Mouse (Mus musculus) 416B (cell line): ENCODE measurements at regions not wholly inside any gene's neighbourhood (a gene's known extent, or its start where the extent isn't known, plus 50 kb on each side); places are given as distances from the start of the nearest gene placed in this dataset.

Experiments
- DNase-seq: peaks from one replicate; pipeline ENCODE4 v3.0.0; 2011; ENCODE audit warnings: low read depth

DNA sequence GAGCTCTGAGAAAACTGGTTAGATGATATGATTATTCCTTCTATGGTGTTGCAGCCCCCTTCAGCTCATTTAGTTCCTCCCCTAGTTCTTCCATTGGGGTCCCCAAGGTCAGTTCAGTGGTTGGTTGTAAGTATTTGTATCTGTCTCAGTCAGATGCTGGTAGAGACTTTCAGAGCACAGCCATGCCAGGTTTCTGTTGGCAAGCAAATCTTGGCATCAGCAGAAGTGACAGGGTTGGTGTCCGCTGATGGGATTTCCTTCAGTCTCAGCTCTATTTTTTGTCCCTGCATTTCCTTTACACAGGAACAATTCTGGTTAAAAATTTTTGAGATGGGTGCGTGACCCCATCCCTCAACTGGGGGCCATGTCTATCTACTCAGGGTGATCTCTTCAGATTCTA is 55.3 kb upstream of the Spaca1 start:
- DNase-seq = no peak

DNA sequence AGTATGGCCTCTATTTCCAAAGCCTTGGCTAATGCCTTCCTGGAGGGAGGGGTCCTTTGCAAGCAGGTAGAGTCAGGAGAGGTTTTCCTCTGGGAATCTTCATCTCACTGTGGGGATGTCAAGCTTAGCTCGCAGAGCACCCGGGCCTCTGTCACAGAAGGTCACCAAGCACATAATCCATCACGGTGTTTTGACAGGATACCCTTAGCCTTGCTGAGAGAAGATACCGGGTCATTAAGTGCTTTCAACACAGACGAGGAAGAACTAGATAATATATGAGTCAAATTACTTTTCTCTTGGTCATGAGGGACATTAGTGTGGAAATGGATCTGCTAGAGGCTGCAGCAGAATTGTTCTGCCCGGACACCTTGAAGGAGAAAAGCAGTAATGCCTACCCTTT is 64.3 kb upstream of the Spaca1 start:
- DNase-seq = no peak

DNA sequence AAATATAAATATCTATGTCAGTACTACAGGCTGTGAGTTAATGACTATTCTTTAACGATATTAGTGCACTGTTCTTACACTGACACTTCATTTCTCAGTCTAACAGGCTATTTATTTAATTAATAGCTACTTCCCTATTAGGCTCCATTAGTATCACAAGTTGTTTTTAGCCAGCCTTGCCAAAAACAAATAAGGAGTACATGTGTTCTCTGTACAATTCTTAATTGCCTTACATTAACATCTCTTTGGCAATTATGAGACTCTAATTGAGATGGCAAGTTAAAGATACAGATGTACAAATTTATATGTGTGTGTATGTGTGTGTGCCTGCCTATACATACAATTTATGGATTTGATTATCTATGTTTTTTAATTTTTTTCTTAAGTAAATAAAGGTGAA is 67.1 kb upstream of the Spaca1 start:
- no peak for DNase-seq

DNA sequence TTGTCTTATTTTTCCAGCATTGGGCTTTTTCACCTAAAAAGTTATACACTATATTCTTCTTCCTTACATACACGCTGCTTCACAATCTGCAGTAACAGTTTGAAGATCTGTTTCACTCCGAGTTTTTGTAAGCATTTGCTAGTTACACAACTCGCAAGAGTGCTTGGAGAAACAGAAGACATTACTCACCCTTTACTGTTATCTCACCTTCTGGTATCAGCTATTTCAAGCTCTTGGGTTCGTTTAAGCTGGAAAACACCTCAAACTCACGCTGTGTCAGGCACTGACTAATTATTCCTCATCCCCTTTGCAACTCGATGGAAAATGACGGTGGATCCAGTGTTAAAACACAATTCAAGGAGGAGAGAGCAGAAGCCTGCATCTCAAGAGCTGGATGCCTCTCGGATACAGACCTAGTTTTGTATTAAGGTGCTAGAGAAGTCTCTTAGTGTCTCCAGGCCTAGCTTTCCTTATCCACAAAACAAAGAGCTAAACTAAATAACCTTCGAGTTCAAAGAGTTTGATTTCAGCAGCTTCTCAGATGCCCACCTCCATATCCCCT is 73.0 kb upstream of the Spaca1 start:
- no peak for DNase-seq

DNA sequence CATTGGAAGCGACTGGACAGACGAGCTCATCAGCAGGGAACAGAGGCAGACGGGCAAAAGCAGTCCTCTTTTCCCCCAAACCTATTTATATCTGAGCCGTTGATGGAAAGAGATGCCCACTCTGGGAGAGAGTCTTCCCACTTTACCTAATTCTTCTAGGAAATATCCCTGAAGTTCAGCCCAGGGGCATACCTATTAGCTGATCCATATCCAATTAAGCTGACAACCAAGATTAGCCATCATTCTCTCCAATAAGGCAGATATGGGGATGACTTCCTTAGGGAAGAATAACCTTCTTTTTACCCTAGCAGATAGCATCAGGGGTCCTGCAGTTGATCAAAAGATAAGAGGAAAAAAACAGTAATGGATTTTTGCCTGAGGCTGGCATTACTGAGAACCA is 78.2 kb upstream of the Spaca1 start:
- DNase-seq = no peak

DNA sequence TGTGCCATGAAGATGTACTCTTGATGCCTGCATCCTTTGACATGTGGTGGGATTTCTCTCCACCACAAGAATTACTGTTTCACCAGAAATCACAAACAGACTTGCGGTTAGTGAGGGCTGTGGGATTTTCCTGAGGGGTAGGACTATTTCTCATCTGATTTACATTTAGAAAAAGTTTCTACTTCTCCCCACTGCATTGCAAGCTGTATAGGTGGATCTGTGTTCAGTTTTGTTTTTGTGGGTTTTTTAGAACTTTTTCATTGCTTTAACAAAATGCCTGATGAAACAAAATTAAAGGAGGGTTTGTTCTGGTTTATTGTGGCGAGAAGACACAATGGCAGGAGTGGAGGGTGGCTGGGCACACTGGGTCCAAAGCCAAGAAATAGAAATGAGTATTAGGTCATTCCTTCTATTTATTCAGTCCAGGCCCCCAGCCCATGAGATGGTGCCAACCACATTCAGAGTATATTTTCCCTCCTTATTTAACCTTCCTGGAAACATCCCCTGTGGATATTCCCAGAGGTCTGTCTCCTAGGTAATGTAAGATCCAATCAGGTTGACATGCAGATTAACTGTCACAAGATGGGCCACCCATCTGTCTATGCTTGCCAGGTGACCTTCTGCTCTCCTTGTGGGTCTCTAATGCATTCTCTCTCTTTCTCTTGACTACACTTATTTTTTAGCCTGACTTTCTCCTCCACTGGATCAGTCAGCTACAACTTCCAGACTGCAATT is 96.3 kb upstream of the Spaca1 start:
- DNase-seq = no peak

DNA sequence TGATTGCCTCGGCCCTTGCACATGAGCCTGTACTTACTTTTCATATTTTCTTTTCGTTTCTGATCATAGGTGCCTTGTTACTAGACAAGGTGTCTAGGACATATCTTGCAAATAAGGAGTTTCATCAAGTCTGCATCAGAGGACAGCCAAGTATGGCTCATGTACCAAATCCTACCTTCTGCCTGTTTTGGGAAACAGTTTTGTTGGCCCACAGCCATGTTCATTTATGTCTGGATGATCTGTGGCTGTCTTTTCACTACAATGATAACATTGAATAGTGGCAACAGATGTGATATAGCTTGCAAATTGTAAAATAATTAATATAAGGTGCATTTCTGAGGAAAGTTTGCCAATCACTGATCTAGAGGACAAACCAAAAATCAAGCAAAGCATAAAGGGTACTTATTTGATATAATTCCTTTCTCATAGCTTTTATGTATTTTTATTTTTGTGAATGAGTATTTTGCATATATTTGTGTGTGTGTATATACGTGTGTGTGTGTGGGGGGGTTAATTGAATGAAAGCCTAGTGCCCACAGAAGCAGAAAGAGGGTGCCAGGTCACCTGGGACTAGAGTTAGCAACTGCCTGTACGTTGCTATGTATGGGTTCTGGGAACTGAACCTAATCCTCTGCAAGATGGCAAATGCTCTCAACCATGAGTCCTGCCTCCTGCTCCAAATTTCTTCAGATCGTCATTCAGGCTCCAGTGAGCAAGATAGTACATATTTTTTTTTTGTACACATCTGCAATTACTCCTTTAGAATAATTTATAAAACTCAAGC is 99.2 kb upstream of the Spaca1 start:
- DNase-seq = no peak

DNA sequence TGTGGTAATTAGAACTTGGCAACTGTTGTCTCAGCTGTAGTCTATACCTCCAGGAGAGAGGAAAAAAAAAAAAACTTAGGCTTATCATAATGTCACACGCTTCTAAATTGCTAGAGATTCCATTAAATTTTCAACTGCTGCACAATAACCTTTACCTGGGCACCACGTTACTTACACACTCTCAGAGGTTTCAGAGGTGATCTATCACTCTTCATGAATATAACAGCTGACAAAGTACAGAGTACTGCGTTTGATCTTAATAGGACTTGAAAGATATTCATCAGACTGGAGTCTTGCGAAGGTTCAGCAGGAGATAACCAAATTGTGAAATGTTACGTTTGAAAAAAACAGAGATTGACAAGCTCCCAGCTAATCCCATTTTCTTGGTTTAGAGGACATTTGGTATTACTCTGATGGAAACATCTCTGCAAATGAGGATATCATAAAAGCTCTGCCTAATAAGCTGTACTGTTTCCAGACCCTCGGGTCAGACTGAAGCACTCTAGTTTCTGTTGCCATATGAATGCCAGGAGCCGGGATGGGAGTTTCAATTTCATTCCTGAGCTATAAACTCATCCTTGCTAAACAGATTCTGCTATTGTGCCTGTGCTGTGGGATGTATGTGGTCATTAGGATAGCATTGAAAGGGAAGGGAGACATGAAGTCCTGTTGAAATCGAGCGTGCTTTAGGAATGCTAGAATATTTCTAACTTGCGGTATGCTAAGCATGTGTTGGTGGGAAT is 101.8 kb upstream of the Spaca1 start:
- DNase-seq = no peak

DNA sequence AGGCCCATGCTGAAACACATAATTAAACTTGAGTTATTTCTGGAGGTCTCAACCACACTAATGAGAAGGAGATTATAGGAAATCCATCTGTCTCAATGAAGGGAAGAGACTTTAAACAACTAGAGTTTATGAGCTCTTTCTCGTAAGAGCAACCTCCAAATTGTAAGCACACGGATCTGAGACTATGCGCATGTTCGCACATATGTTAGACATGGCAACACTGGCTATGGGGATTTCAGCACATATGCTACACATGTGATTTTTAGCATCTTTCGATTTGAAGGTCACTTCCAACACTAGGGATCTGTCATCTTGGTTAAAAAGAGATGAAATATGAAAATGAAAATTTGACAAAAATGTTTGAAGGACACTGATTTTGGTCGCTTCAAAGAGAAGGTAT is 105.5 kb upstream of the Spaca1 start:
- no peak for DNase-seq

DNA sequence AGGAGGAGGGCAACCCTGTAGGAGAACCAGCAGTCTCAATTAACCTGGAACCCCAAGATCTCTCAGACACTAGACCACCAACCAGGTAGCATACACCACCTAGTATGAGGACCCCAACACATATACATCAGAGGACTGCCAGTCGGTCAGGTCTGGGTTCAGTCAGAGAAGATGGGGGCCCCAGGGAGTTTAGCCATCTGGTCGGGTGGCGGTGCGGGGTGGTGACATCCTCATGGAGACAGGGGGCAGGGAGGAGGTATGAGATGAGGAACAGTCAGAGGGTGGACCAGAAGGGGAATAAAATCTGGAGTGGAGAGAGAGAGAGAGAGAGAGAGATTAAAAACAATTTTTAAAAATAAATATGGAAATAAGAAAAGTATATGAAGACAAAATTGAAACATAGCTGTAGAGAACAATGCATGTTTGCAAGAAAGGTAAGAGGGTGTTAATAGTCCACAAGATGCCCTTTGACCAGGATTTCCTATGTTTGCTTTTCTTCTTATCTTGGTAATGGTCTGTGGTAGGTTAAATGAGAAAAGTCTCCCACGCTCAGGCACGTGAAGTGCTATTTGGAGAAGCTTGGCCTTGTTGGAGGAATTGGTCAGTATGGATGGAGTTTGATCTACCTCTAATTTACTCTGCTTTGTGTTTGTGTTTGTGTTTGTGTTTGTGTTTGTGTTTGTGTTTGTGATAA is 108.0 kb upstream of the Spaca1 start:
- DNase-seq = no peak

DNA sequence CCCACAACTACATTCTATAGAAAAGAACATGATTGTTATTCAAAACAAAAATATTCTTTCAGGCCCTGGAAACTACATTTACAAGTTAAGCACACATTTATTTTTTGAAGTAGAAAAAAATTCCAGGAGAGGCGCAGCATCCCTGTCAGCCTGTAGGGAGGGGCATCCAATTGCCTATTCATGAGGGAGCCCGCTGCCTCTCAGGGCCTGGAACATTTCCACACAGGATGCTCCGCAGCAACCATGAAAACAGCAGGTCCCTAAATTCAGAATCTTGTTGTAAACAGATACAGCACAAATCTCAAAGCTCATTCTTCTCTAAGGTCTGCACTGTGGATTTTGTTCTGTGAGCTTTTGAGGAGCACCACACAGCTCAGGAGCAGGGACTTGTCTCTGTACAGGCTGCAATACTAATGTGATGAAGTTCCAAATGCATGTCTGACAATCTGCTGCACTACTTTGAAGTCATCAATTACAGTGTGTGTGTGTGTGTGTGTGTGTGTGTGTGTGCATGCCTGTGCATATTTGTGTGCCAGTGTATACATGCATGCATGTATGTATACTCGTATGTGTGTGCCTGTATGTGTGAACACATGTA is 121.4 kb upstream of the Spaca1 start:
- DNase-seq = no peak

DNA sequence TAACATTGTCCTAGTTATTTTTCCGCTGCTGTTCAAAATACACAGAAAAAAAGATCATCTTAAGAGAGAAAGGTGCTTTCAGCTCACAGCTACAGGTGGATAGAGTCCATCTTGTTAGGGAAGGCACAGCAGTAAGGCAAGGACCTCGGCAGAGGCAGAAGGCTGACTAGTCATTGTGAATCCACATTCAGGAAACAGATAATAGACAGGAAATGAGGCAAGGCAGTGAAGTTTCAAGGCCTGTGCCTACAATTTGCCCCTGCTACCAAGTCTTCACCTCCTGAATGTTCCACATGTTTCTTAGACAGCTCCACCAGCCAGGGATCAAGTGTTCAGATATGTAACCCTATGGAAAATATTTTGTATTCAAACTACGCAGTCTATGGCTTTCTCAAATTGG is 122.0 kb upstream of the Spaca1 start:
- DNase-seq = peak; percentile 65

DNA sequence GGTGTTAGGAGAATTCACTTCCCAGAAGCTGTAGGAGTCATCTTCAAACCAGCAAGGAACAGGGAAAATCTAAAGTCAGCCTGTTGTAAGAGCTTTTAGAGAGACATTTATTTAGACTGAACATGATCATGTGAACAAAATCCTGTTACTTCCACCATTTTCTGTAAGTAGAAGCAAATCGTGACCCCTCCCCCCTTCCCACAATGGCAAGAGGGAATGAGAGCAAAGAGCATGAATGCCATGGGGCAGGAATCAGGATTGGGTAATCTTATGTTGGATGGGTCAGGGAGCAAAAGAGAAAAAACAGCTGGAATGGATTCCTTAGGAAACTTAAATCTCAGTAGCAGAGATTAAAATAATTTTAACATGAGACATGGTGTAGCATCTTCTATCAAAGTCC is 127.4 kb upstream of the Spaca1 start:
- no peak for DNase-seq

DNA sequence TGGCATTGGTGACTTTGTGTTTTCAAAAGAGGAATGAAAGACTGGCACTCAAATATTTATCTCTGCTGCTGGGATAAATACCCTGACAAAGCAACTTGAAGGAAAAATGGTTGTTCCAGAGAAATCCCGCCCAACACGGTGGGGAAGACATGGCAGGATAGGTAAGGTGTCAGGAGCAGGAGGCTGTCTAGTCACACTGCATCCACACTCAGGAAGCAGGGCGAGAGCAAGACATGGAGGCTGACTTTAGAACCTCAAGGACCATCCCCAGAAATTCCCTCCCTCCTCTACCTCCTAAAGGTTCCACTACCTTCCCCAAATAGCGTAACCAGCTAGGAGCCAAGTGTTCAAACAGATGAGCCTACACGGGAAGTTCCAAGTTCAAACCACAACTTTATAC is 136.5 kb upstream of the Spaca1 start:
- DNase-seq = no peak

DNA sequence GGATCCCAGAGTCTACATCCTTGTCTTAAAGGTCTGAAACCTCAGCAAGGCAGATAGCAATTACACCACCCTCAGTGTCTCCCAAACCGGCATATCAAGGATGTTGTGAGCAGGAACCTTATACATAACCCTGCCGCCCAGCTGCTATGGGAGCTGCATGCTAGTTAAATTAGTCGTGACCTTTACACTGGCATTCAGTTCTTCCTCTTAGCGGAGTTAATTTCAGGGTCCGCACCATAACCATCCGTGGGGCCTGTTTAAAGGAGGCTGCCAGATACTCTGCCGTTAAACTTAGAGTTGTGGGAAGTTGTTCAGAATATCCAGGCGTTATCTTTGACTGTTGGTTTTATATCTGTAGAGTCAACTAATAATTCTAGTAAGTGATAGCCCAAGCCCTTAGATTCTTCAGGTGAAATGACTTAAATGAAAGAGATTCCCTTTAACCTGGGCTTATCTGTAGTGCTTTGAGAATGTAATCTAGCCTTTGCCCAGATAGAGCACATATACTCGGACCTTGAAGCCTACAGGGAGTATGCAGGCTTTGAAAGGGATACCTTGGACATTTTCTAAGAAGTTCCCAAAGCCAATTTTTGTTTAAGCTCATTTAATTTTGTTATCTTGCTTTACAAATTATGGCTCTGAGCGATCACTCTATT is 153.3 kb upstream of the Spaca1 start:
- no peak for DNase-seq

DNA sequence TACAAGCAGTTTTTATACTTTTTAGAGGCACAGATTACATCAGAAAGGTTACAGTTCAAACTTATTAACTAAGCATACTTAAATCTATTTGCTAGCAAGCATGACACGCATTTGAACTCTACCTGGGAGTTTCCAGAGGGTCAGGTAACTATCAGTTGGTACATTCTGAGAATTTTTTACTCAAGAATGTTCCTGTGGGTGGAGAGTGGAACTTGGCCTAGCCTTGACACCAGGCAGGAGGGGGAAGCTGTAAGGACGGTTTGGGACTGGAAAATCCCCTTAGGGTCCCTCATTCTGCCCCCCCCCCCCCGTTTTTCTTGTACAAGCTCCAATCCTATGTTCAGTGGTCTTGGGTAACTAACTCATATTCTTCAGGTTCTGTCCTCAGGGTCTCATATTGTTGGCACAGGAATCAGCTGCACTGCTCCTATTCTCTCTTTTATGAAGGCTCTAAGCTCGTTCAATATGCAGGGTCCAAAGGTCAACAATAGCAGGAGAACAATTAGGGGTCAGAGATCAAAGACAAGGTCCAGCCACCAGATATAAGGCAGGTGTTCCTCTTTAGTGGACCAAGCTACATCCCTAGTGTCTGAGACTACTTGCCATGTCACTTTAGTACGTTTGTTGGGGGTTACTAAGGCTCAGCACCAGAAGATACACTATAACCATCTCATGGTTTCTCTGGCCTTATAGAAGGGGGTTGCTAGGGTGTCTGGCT is 159.3 kb upstream of the Spaca1 start:
- DNase-seq = no peak

DNA sequence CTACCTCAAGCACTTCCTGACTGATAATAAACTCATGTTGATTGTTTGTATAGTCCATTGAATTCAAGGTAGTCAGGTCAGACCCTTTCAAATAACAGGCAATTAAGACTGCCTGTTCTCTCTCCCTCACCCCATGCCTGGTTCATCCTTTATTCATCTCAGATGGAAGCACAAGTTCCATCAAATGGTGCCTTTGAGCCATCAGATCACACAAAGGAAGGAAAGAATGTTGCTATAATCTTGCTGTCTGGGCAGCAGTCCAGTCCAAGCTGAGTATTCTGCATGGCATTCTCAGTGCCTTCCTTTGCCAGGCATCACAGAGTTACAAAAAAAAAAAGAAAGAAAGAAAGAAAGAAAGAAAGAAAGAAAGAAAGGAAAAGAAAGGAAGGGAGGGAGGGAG is 163.7 kb upstream of the Spaca1 start:
- no peak for DNase-seq

DNA sequence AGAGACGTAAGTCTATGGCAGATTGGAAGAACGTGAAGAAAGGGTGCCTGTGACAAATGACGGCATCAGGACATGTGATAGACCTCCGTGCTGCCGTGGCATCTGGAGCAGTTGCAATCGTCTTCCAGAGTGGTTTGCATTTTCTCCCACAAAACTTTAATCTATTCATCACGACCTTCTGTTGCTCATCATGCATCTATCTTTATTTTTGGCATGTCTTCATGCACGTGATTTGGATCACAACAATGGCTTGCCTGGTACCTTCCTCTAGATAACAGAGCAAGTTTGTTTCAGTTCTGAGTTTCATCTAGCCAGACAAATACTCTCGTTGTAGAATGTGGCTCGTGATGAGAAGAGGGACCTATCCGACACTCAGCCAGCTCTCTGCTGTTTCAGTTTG is 164.4 kb upstream of the Spaca1 start:
- DNase-seq = no peak

DNA sequence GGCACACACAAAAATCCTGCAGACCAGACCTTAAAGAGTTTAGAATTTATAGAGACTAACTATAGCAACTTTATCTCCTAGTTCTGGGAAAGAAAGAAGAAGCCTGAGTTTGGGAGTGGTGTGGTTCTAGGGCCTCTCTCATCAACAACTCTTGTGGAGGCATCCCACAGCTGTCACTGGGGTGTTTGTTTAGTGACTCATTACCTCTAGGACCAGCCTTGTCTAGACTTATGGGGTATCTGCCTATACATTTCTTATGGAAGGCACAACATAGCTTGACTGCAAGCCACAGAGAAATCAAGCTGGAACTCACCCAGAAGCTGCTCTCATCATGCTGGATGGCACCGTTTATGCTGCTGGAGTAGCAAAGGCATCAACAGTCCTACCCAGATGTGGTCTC is 171.9 kb upstream of the Spaca1 start:
- DNase-seq = no peak

DNA sequence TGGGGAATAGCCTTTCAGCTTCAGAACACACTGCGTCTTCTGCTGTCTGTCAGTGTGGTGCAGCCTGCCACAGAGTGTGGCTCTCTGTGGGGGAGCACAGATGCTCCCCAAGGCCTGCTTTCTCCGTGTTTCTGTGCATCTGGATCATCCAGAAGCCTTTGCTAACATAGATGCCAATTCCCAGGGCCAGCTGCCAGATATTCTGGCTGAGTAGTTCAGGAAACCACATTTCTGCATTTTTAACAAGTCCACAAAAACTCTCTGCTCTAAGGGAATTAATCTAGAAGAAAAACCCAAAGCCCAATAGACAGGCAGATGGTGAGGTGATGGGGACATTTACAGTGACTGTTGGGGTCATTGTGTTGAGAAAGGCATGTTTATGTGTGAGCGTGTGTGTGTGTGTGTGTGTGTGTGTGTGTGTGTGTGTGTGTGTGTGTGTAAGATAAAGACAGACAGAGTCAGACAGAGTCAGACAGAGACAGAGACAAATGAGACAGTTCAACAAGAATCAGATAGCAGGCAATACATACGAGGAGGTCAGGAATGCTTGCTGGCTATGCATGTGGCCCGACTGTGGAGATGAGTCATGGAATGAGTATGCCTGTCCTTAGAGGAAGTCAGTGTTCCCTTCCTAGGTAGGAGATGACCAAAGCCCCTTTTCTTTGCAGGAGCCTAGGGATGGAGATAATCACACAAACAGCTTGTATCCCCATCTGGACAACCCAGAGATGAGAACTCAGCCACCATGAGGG is 176.3 kb upstream of the Spaca1 start:
- no peak for DNase-seq
